Mouse (Mus musculus): Measurements from ENCODE around the gene Scaf11. TPM values are rescaled to one million over a fixed set of nuclear protein-coding genes. Genes with fewer than 3 reads are reported as not detected.

Scaf11 gene
- total and polyA plus RNA-seq, 2 experiments from 2014 or later, result 25.2 to 46.1 TPM

DNA sequence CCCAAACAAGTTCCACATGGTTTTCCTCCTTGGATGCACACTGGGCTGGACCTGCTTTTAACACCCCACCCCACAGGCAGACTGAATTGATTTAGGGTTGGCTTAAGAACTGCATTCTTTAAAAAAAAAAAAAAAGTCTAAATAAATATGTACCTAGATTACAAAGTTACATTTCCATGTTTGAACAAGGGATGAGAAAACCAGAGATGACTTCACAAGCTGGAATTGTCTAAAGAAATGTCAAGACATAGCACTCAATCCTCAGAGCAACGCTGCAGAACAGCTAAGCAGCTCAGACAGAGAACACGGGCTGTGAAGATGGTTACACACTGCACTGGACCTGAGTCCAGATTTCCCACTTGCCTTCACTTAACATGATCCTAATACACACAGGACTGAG lies 53.5 kb downstream of the Scaf11 start:
- no peaks in the 10 kb centered on the region for H3K27me3 ChIP-seq (ENCODE audit: insufficient read depth, low read length)
- no peak overlapping the region for H3K4me3 ChIP-seq (ENCODE audit: low read length)
- H3K4me2 ChIP-seq (ENCODE audit: low read depth, low read length), result no peak overlapping the region
- DNase-seq (ENCODE audit: low spot score) (no peak), ATAC-seq (no peak)
- H3K4me1 ChIP-seq (ENCODE audit: insufficient read depth, low read length), result no peaks in the 10 kb centered on the region
- no peak overlapping the region for H3K9ac ChIP-seq (replicated peaks; ENCODE audit: low read length)
- 82% methylated on average over 2 of the region's 2 CpGs for WGBS
- H3K9me3 ChIP-seq (ENCODE audit: low read length), result no peaks in the 10 kb centered on the region
- TF ChIP-seq CTCF (IDR thresholded peaks at IDR 0.05; ENCODE audit: low read depth), result no peak
- H3K27ac ChIP-seq, result no peak overlapping the region
- H3K36me3 ChIP-seq (ENCODE audit: insufficient read depth, low read length), result no peaks in the 10 kb centered on the region

DNA sequence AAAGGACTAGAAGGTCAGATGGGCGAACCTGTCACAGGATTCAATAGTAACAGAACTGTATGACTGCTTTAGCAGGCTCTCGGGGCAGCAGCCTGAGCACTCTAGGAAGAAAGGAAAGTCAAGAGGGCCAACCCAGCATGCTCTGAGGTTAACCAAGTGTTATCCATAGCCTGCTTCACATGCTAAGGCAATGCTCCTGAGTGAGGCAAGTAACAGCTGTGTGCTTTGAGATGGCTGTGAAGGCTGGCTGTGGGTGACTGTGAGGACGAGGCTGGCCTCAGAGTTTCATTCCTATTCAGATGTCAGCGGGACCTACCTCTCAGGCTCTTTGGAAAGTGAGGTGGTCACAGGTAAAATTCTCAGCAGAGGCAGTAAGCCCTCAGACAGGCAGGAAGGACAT lies 54.4 kb downstream of the Scaf11 start:
- TF ChIP-seq CTCF (IDR thresholded peaks at IDR 0.05; ENCODE audit: low read depth), result no peak
- H3K9me3 ChIP-seq (ENCODE audit: low read length), result no peaks in the 10 kb centered on the region
- H3K9ac ChIP-seq (replicated peaks; ENCODE audit: low read length), result no peak overlapping the region
- H3K4me2 ChIP-seq (ENCODE audit: low read depth, low read length), result no peak overlapping the region
- no peak overlapping the region for H3K4me3 ChIP-seq (ENCODE audit: low read length)
- no peaks in the 10 kb centered on the region for H3K36me3 ChIP-seq (ENCODE audit: insufficient read depth, low read length)
- no peaks in the 10 kb centered on the region for H3K4me1 ChIP-seq (ENCODE audit: insufficient read depth, low read length)
- no peak overlapping the region for H3K27ac ChIP-seq
- ATAC-seq (no peak), DNase-seq (ENCODE audit: low spot score) (no peak)
- 78% methylated on average over 4 of the region's 4 CpGs for WGBS
- H3K27me3 ChIP-seq (ENCODE audit: insufficient read depth, low read length), result no peaks in the 10 kb centered on the region

DNA sequence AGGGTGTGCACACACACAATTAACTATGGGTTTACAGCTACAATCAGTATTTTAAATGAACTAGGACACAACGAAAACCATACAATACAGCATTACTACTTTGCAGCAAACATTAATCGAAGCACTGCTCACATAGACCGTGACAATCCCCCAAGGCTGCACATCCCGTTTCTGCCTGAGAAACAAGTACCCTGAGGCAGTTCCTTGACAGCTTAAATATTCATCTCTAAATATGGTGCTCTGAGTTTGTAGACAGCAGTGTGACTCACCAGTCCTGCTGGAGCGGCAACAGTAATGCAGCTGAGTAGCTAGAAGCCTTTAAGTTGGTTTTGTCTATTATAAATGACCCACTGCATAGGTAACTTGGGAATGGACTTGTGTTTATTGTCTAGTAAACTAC lies 55.1 kb downstream of the Scaf11 start:
- H3K4me3 ChIP-seq (ENCODE audit: low read length), result no peak overlapping the region
- no peaks in the 10 kb centered on the region for H3K4me1 ChIP-seq (ENCODE audit: insufficient read depth, low read length)
- H3K9ac ChIP-seq (replicated peaks; ENCODE audit: low read length), result no peak overlapping the region
- ATAC-seq (no peak), DNase-seq (ENCODE audit: low spot score) (no peak)
- TF ChIP-seq CTCF (IDR thresholded peaks at IDR 0.05; ENCODE audit: low read depth), result no peak
- H3K36me3 ChIP-seq (ENCODE audit: insufficient read depth, low read length), result no peaks in the 10 kb centered on the region
- no peaks in the 10 kb centered on the region for H3K27me3 ChIP-seq (ENCODE audit: insufficient read depth, low read length)
- 64% methylated on average over 5 of the region's 5 CpGs for WGBS
- no peak overlapping the region for H3K4me2 ChIP-seq (ENCODE audit: low read depth, low read length)
- H3K9me3 ChIP-seq (ENCODE audit: low read length), result no peaks in the 10 kb centered on the region
- no peak overlapping the region for H3K27ac ChIP-seq

DNA sequence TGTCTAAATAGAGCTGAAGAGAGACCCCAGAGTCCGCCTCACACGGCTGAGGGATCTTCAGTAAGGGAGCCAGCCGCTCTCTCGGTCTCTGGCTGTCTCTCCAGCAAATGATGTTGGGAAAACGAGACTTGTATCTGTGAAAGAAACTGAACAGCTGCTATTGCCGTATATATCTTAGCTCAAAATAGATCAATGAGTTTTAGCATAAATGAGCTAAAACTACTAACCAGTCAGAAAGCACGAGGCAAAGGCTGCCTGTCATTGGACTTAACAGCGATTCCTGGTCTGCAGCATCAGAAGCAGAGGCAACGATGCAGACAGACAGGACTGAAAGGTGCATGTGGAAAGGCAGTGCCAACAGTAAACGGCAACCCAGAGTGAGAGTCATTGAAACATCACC lies 62.3 kb downstream of the Scaf11 start:
- Histone ChIP-seq H3K9me3 (ENCODE audit: low read length) (no peaks in the 10 kb centered on the region), H3K27ac (no peak overlapping the region), H3K36me3 (ENCODE audit: insufficient read depth, low read length) (peaks cover 15% of the 10 kb centered on the region; the same call in 1 of the 2 replicates), H3K4me2 (ENCODE audit: low read depth, low read length) (no peak overlapping the region), H3K4me1 (ENCODE audit: insufficient read depth, low read length) (no peaks in the 10 kb centered on the region), H3K9ac (replicated peaks; ENCODE audit: low read length) (no peak overlapping the region), H3K4me3 (ENCODE audit: low read length) (no peak overlapping the region), H3K27me3 (ENCODE audit: insufficient read depth, low read length) (no peaks in the 10 kb centered on the region)
- ATAC-seq (no peak), DNase-seq (ENCODE audit: low spot score) (no peak)
- WGBS, result 85% methylated on average over 10 of the region's 10 CpGs
- TF ChIP-seq CTCF (IDR thresholded peaks at IDR 0.05; ENCODE audit: low read depth), result no peak

DNA sequence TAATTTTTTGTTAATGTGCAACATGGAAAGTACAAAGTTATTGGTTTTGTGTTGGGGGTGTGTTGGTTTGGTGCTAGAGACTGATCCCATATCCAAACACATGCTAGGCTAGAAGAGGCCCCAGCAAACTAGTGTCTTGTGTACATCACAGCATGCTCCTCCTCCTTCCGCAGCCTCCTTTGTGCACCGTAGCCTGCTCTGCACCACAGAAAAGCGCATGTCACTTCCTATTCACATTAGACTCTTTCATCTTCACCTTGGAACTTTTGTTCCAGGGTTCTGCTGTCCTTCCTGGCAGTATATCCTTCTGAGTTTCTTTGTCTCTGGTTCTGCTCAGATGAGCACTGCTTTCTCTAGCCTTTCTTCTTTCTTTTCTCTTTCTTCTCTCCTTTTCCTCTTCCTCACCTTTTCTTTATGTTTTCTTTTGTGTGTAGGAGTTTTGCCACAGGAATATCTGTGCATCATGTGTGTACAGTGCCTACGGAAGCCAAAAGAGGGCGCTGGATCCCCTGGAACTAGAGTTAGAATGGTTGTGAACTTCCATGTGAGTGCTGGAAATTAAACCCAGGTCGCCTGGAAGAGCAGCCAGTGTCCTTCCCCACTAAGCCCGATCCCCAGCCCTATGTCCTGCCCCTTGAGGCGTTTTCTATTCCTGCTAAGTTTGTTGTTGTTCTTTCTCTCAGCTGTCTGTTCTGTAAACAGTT lies 63.9 kb downstream of the Scaf11 start:
- Histone ChIP-seq H3K9ac (replicated peaks; ENCODE audit: low read length) (no peak overlapping the region), H3K4me3 (ENCODE audit: low read length) (no peak overlapping the region), H3K36me3 (ENCODE audit: insufficient read depth, low read length) (peaks cover 15% of the 10 kb centered on the region; the same call in 1 of the 2 replicates), H3K9me3 (ENCODE audit: low read length) (no peaks in the 10 kb centered on the region), H3K4me1 (ENCODE audit: insufficient read depth, low read length) (no peaks in the 10 kb centered on the region), H3K27me3 (ENCODE audit: insufficient read depth, low read length) (no peaks in the 10 kb centered on the region), H3K4me2 (ENCODE audit: low read depth, low read length) (no peak overlapping the region), H3K27ac (no peak overlapping the region)
- DNase-seq (ENCODE audit: low spot score), result no peak
- TF ChIP-seq CTCF (IDR thresholded peaks at IDR 0.05; ENCODE audit: low read depth), result 0 out of 2 replicates have a peak, but pooled peaks have one; percentile 11
- WGBS, result 79% methylated on average over 8 of the region's 8 CpGs
- ATAC-seq, result no peak

DNA sequence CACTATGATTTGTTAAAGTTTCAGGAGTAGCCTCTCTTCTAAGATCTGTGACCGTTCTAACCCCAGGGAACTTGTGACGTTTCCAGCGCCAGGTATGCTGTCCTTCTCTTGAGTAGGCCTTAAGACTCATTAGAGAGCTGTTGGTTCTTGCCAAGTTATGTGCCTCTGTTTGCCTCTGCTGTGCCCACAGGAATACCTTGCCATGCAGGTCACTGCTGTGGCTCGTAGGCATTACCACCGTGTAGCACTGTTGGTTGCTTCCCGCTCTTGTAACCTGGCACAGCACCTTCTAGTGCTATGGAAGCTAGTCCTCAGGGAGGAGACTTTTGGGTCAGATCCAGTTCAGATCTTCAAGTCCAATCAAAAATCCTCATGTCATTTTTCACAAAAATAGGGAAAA lies 65.6 kb downstream of the Scaf11 start:
- no peak overlapping the region for H3K4me3 ChIP-seq (ENCODE audit: low read length)
- DNase-seq (ENCODE audit: low spot score) (no peak), ATAC-seq (no peak)
- no peak overlapping the region for H3K27ac ChIP-seq
- WGBS, result 91% methylated on average over 6 of the region's 6 CpGs
- H3K4me1 ChIP-seq (ENCODE audit: insufficient read depth, low read length), result no peaks in the 10 kb centered on the region
- H3K9ac ChIP-seq (replicated peaks; ENCODE audit: low read length), result no peak overlapping the region
- no peak for TF ChIP-seq CTCF (IDR thresholded peaks at IDR 0.05; ENCODE audit: low read depth)
- H3K36me3 ChIP-seq (ENCODE audit: insufficient read depth, low read length), result peaks cover 19% of the 10 kb centered on the region; the same call in 1 of the 2 replicates
- no peaks in the 10 kb centered on the region for H3K27me3 ChIP-seq (ENCODE audit: insufficient read depth, low read length)
- no peak overlapping the region for H3K4me2 ChIP-seq (ENCODE audit: low read depth, low read length)
- H3K9me3 ChIP-seq (ENCODE audit: low read length), result no peaks in the 10 kb centered on the region

DNA sequence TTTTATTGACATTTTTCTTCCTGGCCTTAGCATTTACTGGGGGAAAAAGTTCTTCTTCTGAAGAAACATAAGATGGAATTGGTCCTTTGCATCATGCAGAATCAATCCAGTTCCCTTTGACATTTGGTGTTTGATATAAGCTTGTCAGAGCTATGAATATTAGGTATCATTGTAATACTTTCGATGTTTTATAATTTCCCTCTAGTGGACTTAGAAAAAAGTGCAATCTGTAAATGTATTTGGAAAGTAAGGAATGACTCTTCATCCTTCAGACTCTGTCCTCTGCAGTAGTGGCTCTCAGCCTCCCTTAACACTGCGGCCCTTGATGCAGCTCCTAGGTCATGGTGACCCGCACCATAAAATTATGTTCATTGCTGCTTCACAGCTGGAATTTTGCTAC lies 67.8 kb downstream of the Scaf11 start:
- peaks cover 15% of the 10 kb centered on the region; the same call in 1 of the 2 replicates for H3K36me3 ChIP-seq (ENCODE audit: insufficient read depth, low read length)
- ATAC-seq, result no peak
- H3K27me3 ChIP-seq (ENCODE audit: insufficient read depth, low read length), result no peaks in the 10 kb centered on the region
- TF ChIP-seq CTCF (IDR thresholded peaks at IDR 0.05; ENCODE audit: low read depth), result peak; percentile 33; the same call in 1 of the 2 replicates
- 91% methylated on average over 3 of the region's 3 CpGs for WGBS
- no peak overlapping the region for H3K27ac ChIP-seq
- H3K4me2 ChIP-seq (ENCODE audit: low read depth, low read length), result no peak overlapping the region
- no peaks in the 10 kb centered on the region for H3K9me3 ChIP-seq (ENCODE audit: low read length)
- H3K4me1 ChIP-seq (ENCODE audit: insufficient read depth, low read length), result no peaks in the 10 kb centered on the region
- H3K9ac ChIP-seq (replicated peaks; ENCODE audit: low read length), result no peak overlapping the region
- no peak overlapping the region for H3K4me3 ChIP-seq (ENCODE audit: low read length)
- no peak for DNase-seq (ENCODE audit: low spot score)

Measured in hindbrain, postnatal 0 days (tissue).